Mouse (Mus musculus) retina, postnatal 7 days (tissue): ENCODE measurements around the gene Acin1.

Source experiments
- DNase-seq: peaks from one replicate; pipeline ENCODE4 v3.0.0-alpha.2; 2012; ENCODE audit warnings: low read depth, low spot score

Gene Acin1

DNA sequence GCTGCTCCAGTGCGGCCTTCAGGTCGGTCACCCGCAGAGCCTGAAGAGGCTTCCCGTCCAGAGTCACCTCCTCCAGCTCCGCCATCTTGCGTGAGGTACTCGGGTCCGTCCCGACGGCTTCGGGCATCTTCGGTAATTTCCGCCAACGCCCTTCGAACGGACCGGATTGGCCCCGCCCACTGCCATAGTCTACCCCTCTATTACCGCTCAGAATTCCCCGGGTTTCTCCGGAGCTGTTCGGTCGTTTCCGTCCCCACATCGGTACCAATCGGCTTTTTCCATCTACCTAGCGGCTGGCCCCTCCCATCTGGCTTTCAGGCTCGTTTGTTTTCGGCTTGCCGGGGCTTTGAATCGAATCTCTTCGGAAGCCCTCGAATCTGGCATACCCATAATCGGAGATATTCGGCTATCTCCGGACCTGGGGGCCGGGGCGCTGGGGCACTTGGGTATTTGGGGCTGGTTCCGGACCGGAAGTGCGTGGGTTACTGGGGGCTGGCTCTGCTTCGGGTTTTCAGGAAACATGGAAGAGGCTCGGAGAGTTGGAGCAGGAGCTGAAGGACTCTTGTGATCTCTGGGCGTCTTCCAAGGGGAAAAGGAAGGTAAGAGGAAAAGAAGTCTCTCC is at the start of gene Acin1:
TSS of gene Acin1 (minus strand) at position 410 of the 622 bp plus-strand sequence.
- peak; percentile 100 for DNase-seq

DNA sequence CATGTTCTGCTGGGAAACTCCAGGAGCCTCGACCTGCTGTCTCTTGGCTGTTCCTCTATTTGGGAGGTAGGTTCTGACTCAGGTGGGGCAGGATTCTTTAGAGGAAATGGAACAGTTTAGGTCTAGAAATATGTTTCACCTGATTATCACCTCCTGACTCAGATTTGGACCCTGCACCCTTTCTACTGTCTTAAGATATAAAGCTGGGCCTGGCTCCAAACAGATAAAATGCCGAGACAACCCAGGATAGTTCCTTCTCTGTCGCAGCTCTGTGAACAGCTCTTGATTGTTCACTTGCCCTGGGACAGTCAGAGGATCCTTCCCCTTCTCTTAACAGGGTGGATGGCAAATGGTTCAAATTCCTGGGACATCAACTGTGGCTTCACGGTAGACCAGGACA is 48.5 kb upstream of the Acin1 start:
- DNase-seq, result no peak

DNA sequence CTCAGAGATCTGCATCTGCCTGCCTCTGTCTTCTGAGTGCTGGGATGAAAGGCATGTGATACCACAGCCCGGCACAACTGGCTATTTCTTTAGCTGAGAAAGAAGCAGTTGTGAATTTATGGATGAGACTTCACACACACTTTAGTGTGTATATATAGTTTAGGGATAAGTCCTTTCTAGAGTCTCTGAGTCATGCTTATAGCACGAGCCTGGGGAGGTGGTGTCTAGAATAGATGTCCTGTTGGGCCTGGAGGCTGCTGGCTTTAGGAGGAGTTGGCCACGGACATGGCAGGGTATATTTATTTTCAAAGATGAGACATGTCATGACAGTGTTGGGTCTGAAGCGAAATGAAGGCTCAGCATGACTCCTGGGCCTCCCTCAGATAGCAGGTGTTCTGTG is 47.3 kb upstream of the Acin1 start:
- DNase-seq, result no peak

DNA sequence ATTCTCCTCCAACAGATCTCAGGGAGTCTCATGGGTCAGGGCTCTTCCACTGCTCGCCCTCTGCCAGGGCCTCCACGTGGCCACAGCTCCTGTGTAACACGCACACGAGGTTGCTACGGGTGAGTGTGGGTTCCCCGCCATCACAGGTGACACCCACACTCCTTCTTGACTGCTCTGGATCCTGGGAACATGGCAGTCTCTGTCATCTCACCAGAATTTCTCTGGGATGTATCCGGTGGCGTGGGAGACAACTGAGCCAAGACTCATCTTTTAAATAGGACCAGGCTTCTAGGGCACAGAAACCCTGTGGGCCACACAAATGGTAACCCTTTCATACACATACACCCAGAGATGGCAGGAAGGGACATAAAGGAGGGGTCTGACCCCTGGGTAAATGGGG is 45.5 kb upstream of the Acin1 start:
- DNase-seq, result no peak

DNA sequence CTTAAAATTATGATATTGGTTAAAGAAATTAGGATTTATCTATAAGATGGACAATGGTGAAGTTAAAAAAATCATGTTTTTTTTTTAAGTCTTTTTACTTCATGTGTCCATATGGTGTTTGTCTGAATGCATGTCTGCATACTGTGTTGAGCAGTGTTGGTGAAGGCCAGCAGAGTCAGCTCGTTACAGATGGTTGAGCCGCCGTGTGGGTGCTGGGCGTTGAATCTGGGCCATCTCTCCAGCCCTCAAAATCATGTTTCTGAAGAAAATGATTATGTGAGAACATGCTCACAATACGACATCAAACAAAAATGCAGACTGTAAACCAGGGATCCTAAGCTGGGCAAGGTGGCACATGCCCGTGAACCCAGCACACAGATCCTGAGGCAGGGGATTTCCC is 43.6 kb upstream of the Acin1 start:
- DNase-seq, result no peak

DNA sequence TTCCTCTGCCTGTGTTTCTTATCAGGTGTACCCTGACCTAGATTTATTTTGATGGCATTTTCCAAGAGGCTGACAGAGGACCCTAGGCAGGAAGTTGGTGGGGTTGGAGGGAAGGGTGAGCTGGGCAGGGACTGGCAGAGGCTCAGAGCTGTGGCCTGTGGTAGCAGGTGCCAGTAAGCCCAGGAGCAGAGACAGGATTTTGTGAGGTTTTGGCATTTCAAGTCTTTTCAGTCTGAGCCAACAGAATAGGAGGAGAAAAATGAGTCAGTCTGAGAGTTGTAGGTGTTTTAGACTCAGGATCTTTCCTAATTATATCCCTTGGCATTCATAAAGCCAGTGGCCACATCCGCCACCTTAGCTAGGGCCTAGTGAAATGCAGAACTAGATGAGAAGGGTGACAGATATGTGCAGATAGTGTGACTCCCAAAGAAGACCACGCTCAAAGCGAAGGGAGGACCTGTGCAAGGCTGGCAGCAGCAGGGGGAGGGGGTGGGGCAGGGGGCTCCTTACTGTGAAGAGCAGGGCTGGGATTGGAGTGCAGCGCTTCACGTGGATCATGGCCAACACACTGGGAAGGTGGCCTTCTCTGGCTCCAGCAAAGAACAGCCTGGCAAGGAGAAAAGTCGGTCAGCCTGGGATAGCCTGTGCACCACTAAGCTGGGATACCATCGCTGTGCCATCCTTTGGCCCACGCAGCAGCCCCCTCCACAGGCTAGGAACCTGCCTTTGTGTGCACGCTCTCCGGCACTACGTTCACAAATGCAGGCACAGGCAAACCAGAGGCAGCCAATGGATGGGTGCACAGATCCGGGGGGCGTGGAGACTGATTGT is 42.3 kb upstream of the Acin1 start:
- DNase-seq, result no peak

DNA sequence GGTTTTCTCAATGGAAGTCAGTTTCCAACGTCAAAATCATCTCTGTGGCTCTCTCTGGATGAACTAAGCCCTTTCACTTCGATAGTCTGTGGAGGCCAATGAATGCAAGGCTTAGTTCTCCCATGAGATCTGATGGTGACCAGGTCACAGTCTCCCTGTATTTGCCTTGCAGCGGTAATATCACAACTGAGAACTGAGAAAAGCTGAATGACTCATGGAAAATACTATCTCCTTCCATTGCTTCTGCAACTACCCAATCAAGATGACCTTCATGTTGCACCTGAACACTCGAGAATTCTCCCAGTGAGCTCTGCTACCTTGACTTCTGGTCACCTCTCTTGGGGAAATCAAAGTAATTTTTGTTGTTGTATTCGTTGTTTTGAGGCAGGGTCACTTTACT is 40.8 kb upstream of the Acin1 start:
- no peak for DNase-seq

DNA sequence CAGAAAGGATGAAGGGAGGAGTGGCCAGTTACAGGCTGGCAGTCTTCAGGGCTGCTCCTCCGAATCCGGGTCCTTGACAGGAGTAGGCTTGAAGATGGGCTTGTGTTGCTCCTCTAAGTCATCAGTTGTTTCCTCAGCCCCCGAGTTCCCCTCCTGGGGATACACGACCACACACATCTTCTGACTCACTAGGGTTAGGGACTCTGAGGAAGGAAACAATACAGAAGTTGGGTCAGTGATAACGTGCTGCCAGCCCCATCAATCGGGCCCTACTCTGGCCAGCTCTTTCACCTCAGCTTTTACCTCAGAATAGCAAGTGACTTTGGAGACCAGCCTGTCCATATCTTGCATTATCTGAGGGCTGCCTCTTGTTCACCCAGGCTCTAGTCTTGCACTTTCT is 37.3 kb upstream of the Acin1 start:
- no peak for DNase-seq

DNA sequence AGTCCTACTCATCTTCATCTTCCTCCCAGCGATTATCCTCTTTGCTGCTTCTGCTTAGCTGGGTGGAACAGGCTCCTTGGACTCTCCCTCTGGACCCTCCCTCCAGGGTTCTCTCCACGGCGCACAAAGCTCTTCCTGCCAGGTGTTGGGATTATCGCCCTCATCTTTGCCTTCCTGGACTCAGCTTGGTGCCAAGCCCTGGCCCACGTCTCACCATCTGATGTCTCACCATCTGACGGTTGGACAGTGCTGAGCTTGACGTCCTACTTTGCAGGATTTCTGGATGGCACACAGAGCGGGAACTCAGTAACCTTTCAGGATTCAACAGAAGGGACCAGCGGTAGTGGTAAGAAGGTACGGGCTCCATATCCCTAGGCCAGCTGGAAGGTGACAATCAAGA is 35.0 kb upstream of the Acin1 start:
- DNase-seq, result no peak

DNA sequence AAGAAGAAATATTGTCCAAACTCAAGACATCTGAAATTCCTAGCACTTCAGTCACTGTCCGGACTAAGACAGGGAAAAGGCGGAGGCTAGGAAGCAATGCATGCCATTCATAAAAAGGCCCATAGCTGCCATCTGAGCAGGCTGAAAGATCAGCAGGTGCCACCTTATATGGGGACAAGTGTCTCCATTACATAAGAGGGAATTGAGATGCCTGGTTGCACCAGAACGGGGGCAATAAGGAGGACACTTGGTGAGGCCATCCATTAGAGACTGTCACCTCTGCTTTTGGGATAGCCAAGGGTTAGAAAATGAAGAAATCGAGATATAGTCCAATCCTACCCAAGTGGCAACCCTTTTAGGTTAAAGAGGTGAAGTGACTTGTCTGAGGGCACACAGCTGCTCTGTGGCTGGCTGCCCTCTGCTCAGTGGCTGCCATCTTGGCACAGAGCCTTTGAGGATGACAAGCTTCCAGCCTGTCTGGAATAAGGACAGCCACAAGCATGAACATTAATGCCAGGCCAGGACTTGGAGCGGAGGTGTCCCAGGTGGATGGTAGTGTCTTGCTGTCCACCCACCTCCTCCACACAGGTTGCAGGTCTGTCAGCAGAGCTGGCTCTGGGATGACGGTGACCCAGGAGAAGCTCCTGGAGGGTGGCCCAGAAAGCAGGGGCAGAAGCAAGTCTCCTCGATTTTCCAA is 34.1 kb upstream of the Acin1 start:
- no peak for DNase-seq

DNA sequence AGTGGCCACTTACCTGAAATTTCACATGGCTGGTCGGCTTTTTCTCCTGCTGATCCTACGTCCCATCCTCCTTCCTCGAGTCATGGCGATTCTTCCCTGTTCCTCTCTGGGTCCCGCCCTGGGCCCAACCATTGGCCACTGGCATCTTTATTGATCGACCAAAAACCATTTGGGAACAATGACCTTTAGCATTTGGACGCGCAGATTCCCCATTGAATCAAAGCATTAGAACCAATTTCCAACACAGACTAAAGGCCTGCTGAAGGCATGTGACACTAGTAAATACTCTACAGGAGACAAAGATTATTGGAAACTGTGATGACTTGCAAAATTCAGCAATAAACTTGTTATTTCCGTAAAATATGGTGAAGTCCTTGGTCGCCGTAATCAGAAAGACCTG is 33.3 kb upstream of the Acin1 start:
- no peak for DNase-seq

DNA sequence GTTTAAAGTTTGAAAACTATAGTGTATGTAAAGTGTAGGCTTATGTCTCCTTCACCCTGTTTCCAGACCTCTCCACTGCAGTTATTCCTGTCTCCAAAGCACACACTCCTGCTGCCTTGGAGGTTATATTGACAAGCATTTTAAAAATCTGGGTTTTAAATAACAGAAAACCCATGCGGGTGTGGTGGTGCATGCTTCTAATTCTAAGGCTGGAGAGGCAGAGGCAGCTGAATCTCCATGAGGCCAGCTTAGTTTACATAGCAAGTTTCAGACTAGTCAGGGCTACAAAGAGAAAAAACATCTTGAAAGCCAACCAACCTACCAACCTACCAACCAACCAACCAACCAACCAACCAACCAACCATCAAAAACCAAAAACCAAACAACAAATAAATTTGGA is 28.7 kb upstream of the Acin1 start:
- no peak for DNase-seq

DNA sequence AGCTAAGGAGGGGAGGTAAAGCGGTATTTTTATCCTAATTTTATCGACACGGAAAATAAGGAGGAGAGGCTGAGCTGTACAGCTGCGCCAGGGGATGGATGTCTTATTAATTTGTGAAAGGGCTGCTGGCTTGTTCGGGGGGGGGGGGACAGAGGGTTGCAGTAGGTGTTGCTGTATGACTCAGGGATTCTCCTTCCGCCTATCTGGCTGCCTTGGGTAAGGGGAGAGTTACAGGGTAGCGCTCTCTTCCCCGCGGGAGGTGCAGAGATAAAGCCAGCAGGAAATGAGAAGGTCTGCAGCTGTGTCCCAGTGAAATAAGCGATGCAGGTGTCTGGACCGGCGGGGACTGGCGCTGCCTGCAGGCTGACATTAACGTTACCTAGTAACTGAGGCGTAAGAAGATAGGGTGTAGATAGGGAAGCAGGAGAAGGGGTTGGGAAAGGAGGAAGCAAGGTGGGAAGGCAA is 27.9 kb upstream of the Acin1 start:
- DNase-seq, result no peak

DNA sequence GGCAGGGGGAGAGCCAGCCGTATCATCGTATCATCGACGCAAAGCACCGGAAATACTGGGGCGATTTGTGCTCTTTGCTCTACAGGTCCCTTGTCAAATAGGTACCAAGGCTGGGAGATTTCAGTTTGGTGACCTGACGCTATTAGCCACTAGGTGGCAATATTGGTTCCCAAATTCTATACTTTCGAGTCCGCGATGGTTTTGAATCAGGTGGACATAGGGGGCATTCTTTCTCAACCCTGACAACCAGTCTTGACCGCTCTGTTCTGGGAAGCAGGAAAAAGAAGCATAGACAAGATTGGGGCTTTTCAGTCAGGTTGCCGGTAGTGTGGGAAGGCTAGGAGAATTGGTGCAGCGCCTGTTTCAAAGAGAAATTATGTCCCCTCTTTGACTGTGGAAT is 27.4 kb upstream of the Acin1 start:
- DNase-seq, result peak; percentile 70

DNA sequence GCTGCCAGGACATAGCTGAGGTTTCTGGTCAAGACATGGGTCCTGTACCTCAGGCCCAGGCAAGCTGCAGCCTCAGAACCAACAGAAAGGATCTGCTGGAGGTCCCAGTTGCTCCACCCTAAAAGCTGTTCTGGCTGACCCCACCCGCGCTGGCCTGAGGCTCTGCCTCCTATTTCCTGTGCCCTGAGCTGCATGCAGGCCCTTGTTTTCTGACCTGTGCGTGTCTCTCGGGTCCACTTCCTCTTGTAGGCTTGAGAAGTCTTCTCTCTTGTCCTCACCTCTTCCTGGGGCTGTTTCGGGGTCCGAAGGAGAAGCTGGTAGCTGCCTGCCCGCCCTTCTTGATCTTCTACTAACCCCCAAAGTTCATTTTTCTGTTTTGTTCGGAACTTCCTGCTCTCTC is 26.1 kb upstream of the Acin1 start:
- DNase-seq, result no peak

DNA sequence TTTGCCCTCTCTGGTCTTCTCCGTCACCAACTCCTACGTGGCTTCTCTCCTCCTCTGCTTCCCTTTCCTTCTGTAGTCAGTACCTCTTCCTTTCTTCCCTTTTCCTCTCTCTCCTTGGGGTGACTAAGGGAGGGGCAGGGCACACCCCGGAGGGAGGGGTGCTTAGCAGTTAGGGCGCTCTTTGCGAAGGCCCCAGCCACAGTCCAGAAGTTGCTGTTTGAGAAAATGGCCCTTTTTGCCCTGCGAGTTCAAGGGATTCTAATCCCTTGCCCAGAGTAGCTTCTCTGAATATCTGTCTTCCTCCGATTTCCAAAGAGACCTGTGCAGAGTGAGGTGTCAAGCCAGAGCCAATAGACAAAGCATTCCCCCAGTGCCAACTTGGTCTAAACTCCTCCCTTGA is 25.3 kb upstream of the Acin1 start, which contains the start of gene Cebpe:
TSS of gene Cebpe (minus strand) at position 101 of the 400 bp plus-strand sequence.
- DNase-seq, result no peak

DNA sequence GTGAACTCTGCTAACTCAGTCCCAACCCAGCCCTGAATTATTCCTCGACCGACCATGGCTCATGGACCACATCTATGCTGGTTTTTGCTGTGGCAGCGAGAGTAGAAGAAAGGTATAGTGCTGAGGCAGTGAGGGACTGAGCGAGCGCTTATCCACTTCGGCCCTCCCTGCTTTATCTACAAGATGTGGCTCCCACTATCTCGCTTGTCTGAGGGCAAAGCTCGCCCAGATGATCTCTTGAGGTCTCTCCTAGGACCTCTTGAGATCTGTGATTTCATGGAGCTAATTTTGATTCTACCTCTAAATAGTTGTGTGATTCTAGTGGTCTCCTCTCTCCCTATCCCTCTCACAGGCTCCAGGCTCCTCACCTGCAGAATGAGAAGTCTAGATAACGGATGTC is 22.3 kb upstream of the Acin1 start:
- DNase-seq, result no peak

DNA sequence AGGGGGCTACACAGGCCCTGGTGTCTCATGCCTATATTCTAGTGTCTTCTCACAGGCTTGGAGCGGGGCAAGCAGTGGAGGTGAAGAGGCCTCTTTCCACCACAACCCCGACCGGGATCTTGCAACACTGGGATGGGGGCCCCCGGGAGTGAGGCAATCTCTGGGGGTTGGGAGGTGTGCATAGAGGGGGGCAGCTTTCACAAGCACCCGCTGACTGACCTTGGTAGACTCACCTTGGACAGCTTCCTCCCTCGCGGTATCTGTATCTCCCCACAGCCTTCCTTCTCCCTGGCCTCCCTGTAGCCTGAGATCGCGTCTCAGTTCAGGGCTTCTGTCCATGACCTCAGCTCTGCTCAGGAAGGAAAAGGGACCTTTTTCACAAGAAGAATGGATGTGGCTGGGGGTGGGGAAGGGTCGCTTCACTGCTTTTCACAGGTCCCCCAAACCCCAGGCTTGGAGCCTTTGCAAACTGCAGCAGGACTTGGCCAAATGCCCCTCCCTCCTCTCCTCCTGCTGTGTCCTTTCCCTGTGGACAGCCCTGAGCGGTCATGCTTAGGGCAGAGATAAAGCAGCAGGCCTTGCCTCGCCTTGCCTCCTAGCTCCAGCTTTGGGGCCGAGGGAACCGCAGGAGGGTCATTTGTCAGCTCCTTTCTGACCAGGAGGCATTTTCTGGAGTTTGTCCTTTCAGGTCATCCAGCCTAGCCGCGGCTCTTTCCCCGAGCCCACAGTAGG is 20.0 kb upstream of the Acin1 start:
- no peak for DNase-seq

DNA sequence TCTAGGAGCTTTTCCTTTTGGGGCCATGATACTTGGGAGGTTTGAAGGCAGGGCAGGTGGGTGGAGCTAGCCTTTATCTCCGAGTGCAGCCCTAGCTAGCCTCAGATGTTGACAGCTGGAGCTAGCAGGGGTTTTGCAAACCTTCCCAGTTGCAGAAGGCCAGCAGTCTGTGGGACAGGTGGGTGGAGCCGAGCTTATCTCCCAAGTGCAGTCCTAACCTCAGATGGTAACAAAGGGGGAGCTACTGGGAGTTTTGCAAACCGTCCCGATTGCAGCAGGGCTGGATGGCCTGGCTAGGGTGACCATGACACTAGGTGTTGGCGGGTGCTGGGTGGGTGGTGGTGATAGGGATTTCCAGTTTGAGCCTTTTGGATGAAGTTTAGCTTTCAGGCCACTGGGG is 19.1 kb upstream of the Acin1 start:
- DNase-seq, result no peak

DNA sequence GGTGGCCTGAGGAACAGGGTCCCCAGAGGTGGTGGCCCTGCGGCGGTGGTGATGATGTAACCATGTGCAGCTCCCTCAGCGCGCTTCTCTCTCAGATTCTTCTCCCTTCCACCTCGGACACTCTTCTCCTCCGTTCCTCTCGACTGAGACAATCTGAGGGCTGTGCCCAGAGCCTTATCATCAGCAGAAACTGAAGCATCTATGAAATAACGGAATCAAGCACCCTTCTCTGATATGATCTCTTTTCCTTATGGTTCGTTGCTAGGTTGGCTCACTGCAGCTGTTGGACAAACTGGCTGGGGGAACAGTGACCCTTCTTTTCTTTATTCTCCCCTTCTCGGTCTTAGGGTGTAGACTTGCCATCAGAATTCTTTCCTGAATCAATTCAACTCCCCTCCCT is 16.5 kb upstream of the Acin1 start:
- no peak for DNase-seq

DNA sequence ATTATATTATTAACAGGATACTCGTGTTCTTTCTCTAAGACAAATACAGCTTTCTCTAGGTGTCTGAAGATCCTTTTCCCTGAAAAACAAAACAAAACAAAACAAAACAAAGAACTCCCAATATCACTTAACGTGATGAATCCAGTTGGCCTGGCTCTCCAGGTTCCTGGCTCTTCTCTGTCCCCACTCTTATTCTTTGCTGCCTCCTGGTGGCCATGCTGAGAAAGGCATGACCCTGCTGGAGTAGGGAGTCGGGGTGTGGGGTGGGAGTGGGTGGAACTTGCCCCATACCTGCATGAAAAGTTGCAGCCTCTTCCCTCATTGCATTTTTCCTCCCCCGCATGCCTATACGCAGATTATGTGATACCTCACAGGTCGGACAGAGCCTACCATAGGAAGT is 14.6 kb upstream of the Acin1 start:
- DNase-seq, result peak; percentile 74

DNA sequence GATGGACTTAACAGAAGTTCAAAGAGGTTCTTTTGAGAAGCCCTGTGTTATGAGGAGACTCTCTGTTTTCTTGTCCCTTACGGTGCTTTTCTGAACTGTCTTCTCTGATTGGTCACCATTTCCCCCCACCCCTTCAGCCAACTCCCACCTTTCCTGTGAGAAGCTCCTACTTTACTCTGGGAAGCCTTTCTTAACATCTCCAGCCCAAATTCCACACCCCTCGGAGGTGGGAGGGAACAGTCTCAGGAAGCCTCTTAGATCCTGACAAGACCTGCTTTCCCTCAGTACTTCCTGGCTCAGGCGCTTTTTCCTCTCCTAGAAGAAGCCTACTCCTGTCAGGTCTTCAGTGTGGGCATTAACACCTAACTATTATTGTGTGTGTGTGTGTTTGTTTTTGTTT is 12.9 kb upstream of the Acin1 start:
- no peak for DNase-seq
